Mouse (Mus musculus): ENCODE measurements around the gene Pygm.

Gene Pygm

GRCm38 (mm10) chr19:6352107-6352505, 32.1 kb upstream of the Pygm start:
- no peak for DNase-seq (ENCODE audit: low spot score in 2 of 2)

- no peak for DNase-seq (ENCODE audit: low spot score in 2 of 2)
Measured at GRCm38 (mm10) chr19:6354030-6354429, 30.2 kb upstream of the Pygm start.

GRCm38 (mm10) chr19:6361291-6361690, 22.9 kb upstream of the Pygm start:
- no peak for DNase-seq (ENCODE audit: low spot score in 2 of 2)

GRCm38 (mm10) chr19:6363091-6363410, 21.1 kb upstream of the Pygm start:
- no peak for DNase-seq (ENCODE audit: low spot score in 2 of 2)

- peak; percentile 100 for DNase-seq (ENCODE audit: low spot score in 2 of 2)
Measured at GRCm38 (mm10) chr19:6363411-6364240, 20.6 kb upstream of the Pygm start, which contains the start of gene Sf1. TSS of gene Sf1 (plus strand) at chr19:6363690.

- DNase-seq (ENCODE audit: low spot score in 2 of 2): peak; percentile 74 to 91
Measured at GRCm38 (mm10) chr19:6364317-6364725, 19.9 kb upstream of the Pygm start.

- DNase-seq (ENCODE audit: low spot score in 2 of 2): no peak
Measured at GRCm38 (mm10) chr19:6364842-6365241, 19.4 kb upstream of the Pygm start.

- no peak for DNase-seq (ENCODE audit: low spot score in 2 of 2)
Measured at GRCm38 (mm10) chr19:6370175-6370574, 14.0 kb upstream of the Pygm start.

GRCm38 (mm10) chr19:6372433-6372832, 11.8 kb upstream of the Pygm start:
- DNase-seq (ENCODE audit: low spot score in 2 of 2): no peak

- peak in 1 of 2 experiments; percentile 73 for DNase-seq (ENCODE audit: low spot score in 2 of 2)
Measured at GRCm38 (mm10) chr19:6373539-6374400, 10.4 kb upstream of the Pygm start.

- no peak for DNase-seq (ENCODE audit: low spot score in 2 of 2)
Measured at GRCm38 (mm10) chr19:6374571-6374970, 9.6 kb upstream of the Pygm start.

GRCm38 (mm10) chr19:6375423-6376254, 8.6 kb upstream of the Pygm start:
- no peak for DNase-seq (ENCODE audit: low spot score in 2 of 2)

- peak in 1 of 2 experiments; percentile 43 for DNase-seq (ENCODE audit: low spot score in 2 of 2)
Measured at GRCm38 (mm10) chr19:6376255-6376564, 8.0 kb upstream of the Pygm start.

- no peak for DNase-seq (ENCODE audit: low spot score in 2 of 2)
Measured at GRCm38 (mm10) chr19:6376643-6377042, 7.6 kb upstream of the Pygm start.

- DNase-seq (ENCODE audit: low spot score in 2 of 2): no peak
Measured at GRCm38 (mm10) chr19:6377327-6378040, 6.7 kb upstream of the Pygm start.

GRCm38 (mm10) chr19:6380411-6381166, 3.6 kb upstream of the Pygm start:
- DNase-seq (ENCODE audit: low spot score in 2 of 2): no peak

- DNase-seq (ENCODE audit: low spot score in 2 of 2): no peak
Measured at GRCm38 (mm10) chr19:6381238-6381637, 3.0 kb upstream of the Pygm start.

GRCm38 (mm10) chr19:6382323-6382924, 1.8 kb upstream of the Pygm start:
- no peak for DNase-seq (ENCODE audit: low spot score in 2 of 2)

GRCm38 (mm10) chr19:6383470-6383869, 729 bp upstream of the Pygm start:
- DNase-seq (ENCODE audit: low spot score in 2 of 2): no peak

- DNase-seq (ENCODE audit: low spot score in 2 of 2): no peak
Measured at GRCm38 (mm10) chr19:6384954-6385353, 755 bp downstream of the Pygm start.
